Mouse (Mus musculus) heart, embryonic 16.5 days (tissue): Measurements from ENCODE around the gene Rab4a. TPM values are rescaled to one million over a fixed set of nuclear protein-coding genes. Genes with fewer than 3 reads are reported as not detected.
A peak's percentile ranks its signal among the peaks of the same experiment; 100 is the strongest.

Experiments used
- ATAC-seq: fragments of 200-750 bp; cut with Nextera tagmentation; replicated peaks from 2 replicates; pipeline ENCODE4 v1.8.0; 2017; ENCODE audit warnings: moderate number of reproducible peaks; ENCODE audit not compliant: insufficient read depth, low FRiP score; ENCODE audit errors: extremely low read depth
- H3K27ac ChIP-seq: fragments of 300-500 bp; sonication (generic); 2 replicates; pipeline ENCODE4 v1.5.1; 2014; ENCODE audit warnings: mild to moderate bottlenecking, low read length, control low read depth, moderate library complexity
- H3K27me3 ChIP-seq: fragments of 300-500 bp; sonication (generic); 2 replicates; pipeline ENCODE4 v1.6.1; 2014; ENCODE audit warnings: low read length, mixed read lengths; ENCODE audit not compliant: control insufficient read depth, insufficient read depth
- H3K36me3 ChIP-seq: fragments of 300-500 bp; sonication (generic); 2 replicates; pipeline ENCODE4 v1.6.1; 2014; ENCODE audit not compliant: control insufficient read depth, insufficient read depth
- H3K4me1 ChIP-seq: fragments of 300-500 bp; sonication (generic); 2 replicates; pipeline ENCODE4 v1.6.1; 2014; ENCODE audit warnings: low read length, mixed read lengths; ENCODE audit not compliant: control insufficient read depth, insufficient read depth
- H3K4me2 ChIP-seq: fragments of 300-500 bp; sonication (generic); 2 replicates; pipeline ENCODE4 v1.6.1; 2014; ENCODE audit warnings: low read depth, mild to moderate bottlenecking, control low read depth, low read length
- H3K4me3 ChIP-seq: fragments of 300-500 bp; sonication (generic); 2 replicates; pipeline ENCODE4 v1.5.1; 2014; ENCODE audit warnings: mild to moderate bottlenecking, control low read depth, low read length
- H3K9ac ChIP-seq: fragments of 300-500 bp; sonication (generic); 2 replicates; pipeline ENCODE4 v1.6.1; 2014; ENCODE audit warnings: low read length, control low read depth
- H3K9me3 ChIP-seq: fragments of 300-500 bp; sonication (generic); replicated peaks from 2 replicates; pipeline ENCODE4 v1.6.1; 2016; ENCODE audit warnings: low read length; ENCODE audit not compliant: control insufficient read depth
- WGBS: fragments of 180-500 bp; shearing (Covaris S2); extraction: QIAGEN DNeasy Blood & Tissue Kit; methylation state at CpG from one replicate; pipeline ENCODE4 v1.1.7; 2014; 5-methylcytosine and 5-hydroxymethylcytosine counted together
- polyA plus RNA-seq: library from polyadenylated mRNA; unstranded; fragments of >200 nt; fragmentation: Nextera tagmentation; extraction: Ambion mirVana; gene quantifications from 2 replicates; pipeline ENCODE4 v1.2.1, GENCODE M21; 2015

The Rab4a gene
- polyA plus RNA-seq: 28.6 and 32.2 TPM in 2 replicates

DNA sequence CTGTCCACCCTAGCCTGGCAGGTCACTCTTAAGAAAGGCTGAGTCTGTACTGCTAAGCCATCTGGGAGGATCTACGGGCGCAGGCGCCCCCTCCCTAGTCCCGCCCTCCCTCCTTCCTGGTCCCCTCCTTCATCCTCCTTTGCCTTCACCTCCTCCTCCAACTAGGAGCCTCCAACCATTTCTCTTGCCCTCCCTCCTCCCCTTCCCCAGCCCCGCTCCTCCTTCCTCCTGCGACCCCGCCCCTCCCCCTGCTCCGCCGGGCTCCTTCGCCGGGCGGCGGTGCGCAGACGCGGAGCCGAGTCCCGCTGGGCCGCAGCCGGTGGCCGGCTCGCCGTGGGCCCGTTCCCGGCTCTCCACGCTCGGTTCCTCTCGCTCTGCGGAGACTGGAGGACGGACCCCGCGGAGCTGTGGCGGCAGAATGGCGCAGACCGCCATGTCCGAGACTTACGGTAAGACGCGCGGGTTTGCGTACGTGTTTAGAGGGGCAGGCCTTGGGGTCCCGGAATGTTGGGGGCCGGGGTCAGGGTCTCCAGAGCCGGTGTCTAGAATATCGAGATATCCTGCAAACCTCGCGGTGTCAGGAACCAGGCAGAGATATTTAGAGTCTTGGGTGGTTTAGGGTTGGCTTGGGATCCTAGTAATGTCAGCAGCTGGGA lies at the start of gene Rab4a:
Gene Rab4a, plus strand, starts transcription at position 268 of the 656 bp plus-strand sequence.
- Histone ChIP-seq H3K27me3 (no peaks in the 10 kb centered on the region), H3K36me3 (no peaks in the 10 kb centered on the region), H3K4me1 (peaks cover 17% of the 10 kb centered on the region), H3K27ac (peak within 1 kb of the TSS; percentile 17), H3K4me2 (peak within 1 kb of the TSS; percentile 65), H3K9ac (peak within 1 kb of the TSS; percentile 84), H3K4me3 (peak within 1 kb of the TSS; percentile 67), H3K9me3 (peaks cover 1% of the 10 kb centered on the region; the same call in 1 of the 2 replicates)
- WGBS: under 1% methylated on average over 48 of the region's 48 CpGs
- peak; percentile 90 for ATAC-seq

DNA sequence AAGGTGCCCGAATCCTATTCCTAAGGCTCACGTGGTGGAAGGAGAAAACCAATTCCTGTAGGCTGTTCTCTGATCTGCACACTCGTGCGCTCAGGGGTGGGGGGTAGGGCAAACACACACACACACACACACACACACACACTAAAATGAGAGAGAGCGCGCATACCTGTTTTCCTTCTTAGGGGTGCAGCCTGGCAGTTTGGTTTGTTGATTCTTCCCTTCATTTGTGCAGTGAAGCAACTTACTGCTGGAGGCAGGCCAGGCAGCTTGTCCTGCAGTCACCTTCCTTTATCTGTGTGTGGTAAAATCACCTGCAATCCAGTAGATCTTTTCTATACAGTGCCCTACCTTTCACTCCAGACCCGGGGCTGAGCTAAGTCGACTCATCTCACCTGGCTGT lies 48.9 kb upstream of the Rab4a start:
- Histone ChIP-seq H3K27ac (no peak overlapping the region), H3K4me3 (no peak overlapping the region), H3K36me3 (no peaks in the 10 kb centered on the region), H3K9ac (no peak overlapping the region), H3K4me2 (no peak overlapping the region), H3K4me1 (peaks cover 25% of the 10 kb centered on the region), H3K9me3 (no peaks in the 10 kb centered on the region), H3K27me3 (peaks cover 3% of the 10 kb centered on the region; the same call in 1 of the 2 replicates)
- WGBS: 77% methylated on average over 8 of the region's 8 CpGs
- ATAC-seq: no peak

DNA sequence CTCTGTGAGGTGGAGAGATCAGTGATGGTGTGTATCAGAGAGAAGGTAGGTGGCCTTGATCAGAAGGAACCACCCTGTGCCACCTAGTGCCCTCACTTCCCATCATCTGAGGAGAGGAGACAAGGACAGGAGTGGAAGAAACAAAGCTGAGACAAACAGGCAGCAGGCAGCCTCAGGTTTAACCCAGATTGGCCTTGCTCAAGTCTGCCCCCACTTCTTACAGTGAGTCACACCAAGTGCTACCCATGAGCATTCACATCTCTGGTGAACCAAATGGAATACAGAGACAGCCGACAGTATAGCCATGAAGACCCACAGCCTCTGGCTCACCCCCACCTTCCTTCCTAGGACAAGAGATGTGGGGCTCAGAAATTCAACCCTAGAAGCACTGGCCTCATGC lies 46.9 kb upstream of the Rab4a start:
- H3K4me3 ChIP-seq: no peak overlapping the region
- WGBS: 76% methylated on average over 1 of the region's 1 CpGs
- no peak overlapping the region for H3K9ac ChIP-seq
- H3K9me3 ChIP-seq: no peaks in the 10 kb centered on the region
- no peak overlapping the region for H3K27ac ChIP-seq
- H3K36me3 ChIP-seq: no peaks in the 10 kb centered on the region
- H3K27me3 ChIP-seq: peaks cover 3% of the 10 kb centered on the region; the same call in 1 of the 2 replicates
- no peak for ATAC-seq
- H3K4me2 ChIP-seq: no peak overlapping the region
- H3K4me1 ChIP-seq: peaks cover 22% of the 10 kb centered on the region

DNA sequence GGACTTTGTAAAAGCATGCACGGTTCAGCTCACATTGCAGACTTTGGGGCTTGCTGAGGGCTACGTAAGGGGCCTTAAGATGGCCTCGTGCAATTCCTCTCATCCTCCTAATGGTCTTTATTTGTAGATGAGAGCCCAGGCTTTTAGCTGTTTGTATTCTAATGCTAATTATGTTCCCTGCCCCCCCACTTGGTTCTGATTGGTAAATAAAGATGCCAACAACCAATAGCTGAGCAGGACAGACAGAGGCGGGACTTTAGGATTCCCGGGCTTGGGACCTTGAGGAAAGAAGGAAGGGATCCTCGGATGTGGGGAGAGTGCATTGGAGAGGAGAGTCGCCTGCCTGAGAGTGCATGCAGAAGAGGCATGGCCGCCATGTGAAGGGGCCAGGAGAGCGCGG lies 45.9 kb upstream of the Rab4a start:
- Histone ChIP-seq H3K9me3 (no peaks in the 10 kb centered on the region), H3K4me1 (peaks cover 20% of the 10 kb centered on the region), H3K4me3 (no peak overlapping the region), H3K4me2 (peak overlapping the region; percentile 39), H3K9ac (no peak overlapping the region), H3K27ac (no peak overlapping the region), H3K27me3 (peaks cover 3% of the 10 kb centered on the region; the same call in 1 of the 2 replicates), H3K36me3 (no peaks in the 10 kb centered on the region)
- no peak for ATAC-seq
- 26% methylated on average over 10 of the region's 10 CpGs for WGBS

DNA sequence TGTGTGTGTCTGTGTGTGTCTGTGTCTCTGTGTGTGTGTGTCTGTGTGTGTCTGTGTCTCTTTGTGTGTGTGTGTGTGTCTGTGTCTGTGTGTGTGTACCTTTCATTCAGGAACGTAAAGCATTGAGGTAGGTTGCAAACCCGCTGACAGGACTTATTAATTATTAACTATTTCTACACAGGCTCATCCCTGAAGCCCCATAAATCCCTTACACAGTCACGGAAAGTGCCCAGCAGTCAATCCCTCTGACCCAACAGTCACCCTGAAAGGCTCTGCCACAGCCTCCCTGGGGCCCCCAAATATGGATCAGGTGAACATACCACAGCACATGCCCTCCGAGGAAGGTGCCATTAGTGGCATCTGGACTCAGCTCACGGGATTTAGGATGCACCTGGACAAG lies 45.2 kb upstream of the Rab4a start:
- Histone ChIP-seq H3K4me3 (no peak overlapping the region), H3K4me2 (no peak overlapping the region), H3K9ac (no peak overlapping the region), H3K4me1 (peaks cover 20% of the 10 kb centered on the region), H3K36me3 (no peaks in the 10 kb centered on the region), H3K9me3 (no peaks in the 10 kb centered on the region), H3K27me3 (peaks cover 3% of the 10 kb centered on the region; the same call in 1 of the 2 replicates), H3K27ac (no peak overlapping the region)
- ATAC-seq: no peak
- WGBS: 72% methylated on average over 5 of the region's 5 CpGs

DNA sequence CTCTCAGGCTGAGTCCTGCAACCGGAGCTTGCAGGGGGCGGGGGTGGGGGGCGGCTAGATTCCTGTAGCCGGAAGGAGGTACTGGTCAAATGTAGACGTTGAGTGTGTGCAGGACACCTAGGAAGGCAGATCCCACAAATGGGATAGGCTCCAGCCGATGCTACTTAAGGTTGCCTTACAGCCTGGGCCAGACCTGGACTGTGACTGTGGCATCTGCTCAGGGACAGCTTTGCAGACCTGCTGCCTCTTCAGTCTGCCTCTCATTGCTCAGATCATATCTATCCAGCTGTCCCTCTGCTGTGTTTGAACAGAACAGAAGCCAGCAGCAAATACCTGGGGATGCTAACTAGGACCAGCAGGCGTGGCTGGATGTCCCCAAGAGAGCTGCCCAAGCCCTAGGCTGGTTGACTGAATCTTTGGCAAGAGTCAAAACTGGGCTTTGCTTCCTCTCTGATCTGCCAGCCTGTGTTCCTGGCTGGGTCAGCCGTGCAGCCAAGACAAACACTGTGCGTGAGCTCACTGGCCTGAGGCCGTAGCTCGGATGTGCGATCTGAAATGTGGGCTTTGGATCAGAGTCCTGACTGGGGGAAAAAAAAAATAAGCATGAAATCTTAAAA lies 44.4 kb upstream of the Rab4a start:
- H3K27ac ChIP-seq: peak overlapping the region; percentile 41
- H3K9ac ChIP-seq: no peak overlapping the region
- no peaks in the 10 kb centered on the region for H3K9me3 ChIP-seq
- peak; percentile 47; the same call in 1 of the 2 replicates for ATAC-seq
- H3K4me1 ChIP-seq: peaks cover 20% of the 10 kb centered on the region
- H3K4me3 ChIP-seq: no peak overlapping the region
- 40% methylated on average over 12 of the region's 12 CpGs for WGBS
- peaks cover 3% of the 10 kb centered on the region; the same call in 1 of the 2 replicates for H3K27me3 ChIP-seq
- no peaks in the 10 kb centered on the region for H3K36me3 ChIP-seq
- no peak overlapping the region for H3K4me2 ChIP-seq

DNA sequence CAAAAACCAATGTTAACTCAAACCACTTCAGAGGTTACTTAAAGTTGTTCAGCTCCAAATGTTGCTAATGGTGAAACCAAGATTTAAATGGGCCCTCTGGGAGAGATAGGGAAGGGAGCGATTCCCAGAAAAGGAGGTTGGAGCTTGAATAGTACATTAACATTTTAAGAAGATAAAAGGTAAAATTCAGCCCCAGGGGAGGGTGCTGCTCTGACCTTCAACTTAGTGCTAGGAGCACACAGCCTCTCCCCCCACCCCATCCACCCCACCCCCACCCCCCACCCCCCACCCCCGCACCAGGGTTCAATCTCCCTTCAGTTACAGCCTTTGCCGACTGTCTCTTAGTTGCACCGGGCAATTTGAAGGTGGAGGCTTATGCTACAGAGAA lies 43.9 kb upstream of the Rab4a start:
- no peaks in the 10 kb centered on the region for H3K36me3 ChIP-seq
- peaks cover 20% of the 10 kb centered on the region for H3K4me1 ChIP-seq
- H3K27me3 ChIP-seq: peaks cover 3% of the 10 kb centered on the region; the same call in 1 of the 2 replicates
- ATAC-seq: no peak
- no peak overlapping the region for H3K4me2 ChIP-seq
- peak overlapping the region; percentile 64; the same call in 1 of the 2 replicates for H3K27ac ChIP-seq
- H3K9me3 ChIP-seq: no peaks in the 10 kb centered on the region
- H3K4me3 ChIP-seq: no peak overlapping the region
- WGBS: 37% methylated on average over 4 of the region's 4 CpGs
- no peak overlapping the region for H3K9ac ChIP-seq

DNA sequence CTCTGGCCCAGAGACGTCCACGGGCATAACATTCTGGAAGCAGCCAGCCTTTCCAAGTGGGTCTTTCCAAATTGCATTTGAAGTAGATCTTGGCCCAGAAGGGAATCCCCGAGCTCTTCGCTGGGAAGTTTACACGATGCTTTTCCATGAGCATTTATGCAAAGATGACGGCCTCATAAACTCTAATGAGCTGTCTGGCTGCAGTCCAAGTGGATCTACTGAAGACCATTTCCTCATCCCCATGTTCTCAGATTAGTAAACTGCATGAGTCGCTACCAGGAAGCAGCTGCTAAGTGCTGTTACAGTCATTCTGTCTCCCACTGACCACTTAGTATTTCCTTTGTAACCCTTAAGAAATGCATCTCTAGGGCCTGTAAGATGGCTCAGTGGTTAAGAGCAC lies 42.4 kb upstream of the Rab4a start:
- no peaks in the 10 kb centered on the region for H3K9me3 ChIP-seq
- H3K4me1 ChIP-seq: peaks cover 20% of the 10 kb centered on the region
- no peak for ATAC-seq
- peak overlapping the region; percentile 47 for H3K27ac ChIP-seq
- WGBS: 47% methylated on average over 7 of the region's 7 CpGs
- no peak overlapping the region for H3K4me2 ChIP-seq
- H3K36me3 ChIP-seq: no peaks in the 10 kb centered on the region
- H3K27me3 ChIP-seq: peaks cover 1% of the 10 kb centered on the region; the same call in 1 of the 2 replicates
- no peak overlapping the region for H3K4me3 ChIP-seq
- no peak overlapping the region for H3K9ac ChIP-seq

DNA sequence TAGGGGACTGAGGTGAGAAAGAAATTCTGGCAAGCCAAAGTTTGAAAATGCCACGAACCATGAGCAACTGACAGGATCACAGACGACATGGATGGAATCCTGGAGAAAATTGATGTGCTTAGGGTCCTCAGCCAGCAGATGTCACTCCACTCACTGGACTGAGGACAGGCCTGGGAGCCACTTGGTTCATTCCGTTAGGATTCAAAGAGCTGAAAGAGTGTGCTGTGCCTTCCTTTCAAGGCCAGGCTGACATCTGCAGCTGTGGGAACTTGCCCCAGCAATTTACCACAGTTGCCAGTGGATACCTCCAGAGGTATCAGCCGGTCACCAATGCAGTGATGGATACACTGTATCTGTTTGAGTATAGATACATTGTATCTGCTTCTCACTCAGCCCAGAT lies 41.1 kb upstream of the Rab4a start:
- no peaks in the 10 kb centered on the region for H3K9me3 ChIP-seq
- H3K27me3 ChIP-seq: no peaks in the 10 kb centered on the region
- H3K27ac ChIP-seq: no peak overlapping the region
- no peak overlapping the region for H3K4me3 ChIP-seq
- H3K4me1 ChIP-seq: peaks cover 20% of the 10 kb centered on the region
- H3K36me3 ChIP-seq: no peaks in the 10 kb centered on the region
- no peak for ATAC-seq
- 31% methylated on average over 4 of the region's 4 CpGs for WGBS
- no peak overlapping the region for H3K9ac ChIP-seq
- no peak overlapping the region for H3K4me2 ChIP-seq
